Mouse (Mus musculus): ENCODE measurements around the gene Ints1.

The Ints1 gene

DNA sequence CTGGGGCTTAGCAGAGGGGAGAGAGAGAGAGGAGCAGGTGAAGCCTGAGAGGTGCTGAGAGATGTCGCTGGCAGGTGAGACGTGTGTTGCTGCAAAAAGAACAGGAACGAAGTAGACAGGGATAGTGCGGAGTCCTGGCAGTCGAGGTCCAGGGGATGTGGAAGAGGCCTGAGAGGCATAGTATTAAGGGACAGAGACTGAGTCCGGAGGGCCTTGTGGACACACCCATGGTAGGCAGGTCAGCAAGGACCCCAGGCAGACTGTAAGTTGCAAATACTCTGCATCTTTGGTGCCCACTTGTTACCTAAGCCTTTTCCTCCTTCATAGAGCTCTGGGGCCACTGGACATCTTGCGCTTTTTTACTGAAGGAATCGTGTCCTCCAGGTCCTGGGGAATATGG, 25.8 kb upstream of the Ints1 start:
- in situ Hi-C loops (cut with MboI, MseI), result no loop called here

DNA sequence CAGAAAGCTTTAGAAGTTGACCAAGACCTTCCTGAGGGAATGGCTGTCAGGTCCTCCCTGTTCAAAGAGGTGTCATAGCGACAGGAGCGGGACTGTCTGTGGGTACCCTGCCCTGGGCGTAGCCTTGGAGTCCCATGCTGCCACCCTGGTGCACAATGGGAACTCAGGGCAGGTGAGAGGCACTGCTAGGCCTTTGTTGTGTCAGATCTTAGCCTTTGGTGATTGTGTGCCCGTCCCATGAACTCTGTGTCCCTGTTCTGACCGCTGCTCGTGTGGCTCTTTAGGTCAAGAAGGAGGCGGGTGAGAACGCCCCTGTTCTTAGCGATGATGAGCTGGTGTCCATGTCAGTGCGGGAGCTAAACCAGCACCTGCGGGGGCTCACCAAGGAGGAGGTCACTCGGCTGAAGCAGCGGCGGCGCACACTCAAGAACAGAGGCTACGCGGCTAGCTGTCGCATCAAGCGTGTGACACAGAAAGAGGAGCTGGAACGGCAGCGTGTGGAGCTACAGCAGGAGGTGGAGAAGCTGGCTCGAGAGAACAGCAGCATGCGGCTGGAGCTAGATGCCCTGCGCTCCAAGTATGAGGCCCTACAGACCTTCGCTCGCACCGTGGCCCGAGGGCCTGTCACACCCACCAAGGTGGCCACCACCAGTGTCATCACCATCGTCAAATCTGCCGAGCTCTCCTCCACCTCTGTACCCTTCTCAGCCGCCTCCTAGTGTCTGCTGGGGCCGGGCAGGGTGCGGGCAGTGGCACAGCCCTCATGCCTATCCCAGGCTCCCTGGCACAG, 24.5 kb upstream of the Ints1 start:
- in situ Hi-C loops (cut with MboI, MseI), result loop anchor here (10.0 kb wide), 1 partner anchor 795 kb away; no protein-coding TSS in a partner anchor

DNA sequence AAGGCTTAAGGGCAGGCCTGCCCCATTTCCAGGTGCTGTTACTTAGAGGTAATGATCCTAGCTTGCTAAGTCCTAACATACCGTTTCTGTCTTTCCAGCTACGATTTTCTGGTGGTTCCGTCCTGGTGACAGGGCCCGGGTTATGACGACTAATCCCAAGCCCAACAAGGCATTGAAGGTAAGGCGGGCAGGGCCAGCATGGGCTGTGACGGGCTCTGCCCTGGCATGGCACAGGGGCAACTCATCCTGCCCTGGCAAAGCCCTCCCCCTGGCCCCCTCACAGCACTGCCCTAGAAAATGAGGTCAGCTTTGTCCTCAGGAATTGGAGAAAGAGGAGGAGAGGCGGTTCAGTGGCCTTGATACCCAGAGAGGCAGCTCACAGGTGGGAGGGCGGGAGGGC, 23.6 kb upstream of the Ints1 start:
- in situ Hi-C loops (cut with MboI, MseI), result loop anchor here (10.0 kb wide), 1 partner anchor 796 kb away; no protein-coding TSS in a partner anchor

- in situ Hi-C loops (cut with MboI, MseI), result loop anchor here (10.0 kb wide), 1 partner anchor 796 kb away; no protein-coding TSS in a partner anchor
These were observed 22.9 kb upstream of the Ints1 start for GRCm38 (mm10) chr5:139798168-139798900.

DNA sequence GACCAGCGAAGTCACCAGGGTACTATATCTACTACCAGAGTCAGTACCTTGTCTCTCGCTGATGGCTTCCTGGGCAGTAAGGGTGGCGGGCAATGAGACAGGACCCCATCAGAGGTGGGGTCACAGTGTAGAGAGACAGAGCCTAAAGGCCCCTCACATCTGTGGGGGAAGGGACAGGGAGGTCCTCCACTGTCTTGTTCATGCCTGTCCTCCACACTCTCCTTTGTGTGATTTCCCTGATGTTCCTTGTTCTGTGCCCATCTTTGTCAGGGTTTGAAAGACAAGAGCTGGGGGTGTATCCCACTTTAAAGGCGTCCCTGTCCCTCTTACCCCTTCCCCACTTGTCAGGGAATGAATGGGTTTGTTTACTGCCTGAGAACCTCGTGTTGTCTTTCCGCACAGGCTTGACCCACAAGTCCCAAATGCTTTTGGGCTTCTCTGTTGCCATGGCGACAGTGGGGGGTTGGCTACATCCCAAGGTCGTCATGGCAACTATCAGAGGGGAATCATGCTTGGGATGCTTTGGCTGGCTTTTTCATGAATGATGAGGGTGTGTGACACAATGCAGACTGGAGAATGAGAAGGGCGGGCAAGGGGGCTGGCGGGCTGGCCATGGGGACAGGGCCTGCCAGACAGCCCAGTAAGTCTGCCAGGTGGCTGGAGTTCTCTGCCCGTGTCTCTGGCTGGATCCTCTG, 22.1 kb upstream of the Ints1 start:
- in situ Hi-C loops (cut with MboI, MseI), result loop anchor here (10.0 kb wide), 1 partner anchor 797 kb away; no protein-coding TSS in a partner anchor

- in situ Hi-C loops (cut with MboI, MseI), result loop anchor here (10.0 kb wide), 1 partner anchor 798 kb away; no protein-coding TSS in a partner anchor
These were observed 21.4 kb upstream of the Ints1 start for GRCm38 (mm10) chr5:139796900-139797299.

- in situ Hi-C loops (cut with MboI, MseI), result loop anchor here (10.0 kb wide), 1 partner anchor 799 kb away; no protein-coding TSS in a partner anchor
These were observed 20.6 kb upstream of the Ints1 start for GRCm38 (mm10) chr5:139796001-139796620.

- in situ Hi-C loops (cut with MboI, MseI), result loop anchor here (5.0 to 10.0 kb wide), 2 partner anchors 800 to 1618 kb away; no protein-coding TSS in a partner anchor
These were observed 19.5 kb upstream of the Ints1 start for GRCm38 (mm10) chr5:139794938-139795337.

GRCm38 (mm10) chr5:139794137-139794536, 18.7 kb upstream of the Ints1 start:
- in situ Hi-C loops (cut with MboI, MseI), result loop anchor here (5.0 to 10.0 kb wide), 2 partner anchors 801 to 1617 kb away; no protein-coding TSS in a partner anchor

DNA sequence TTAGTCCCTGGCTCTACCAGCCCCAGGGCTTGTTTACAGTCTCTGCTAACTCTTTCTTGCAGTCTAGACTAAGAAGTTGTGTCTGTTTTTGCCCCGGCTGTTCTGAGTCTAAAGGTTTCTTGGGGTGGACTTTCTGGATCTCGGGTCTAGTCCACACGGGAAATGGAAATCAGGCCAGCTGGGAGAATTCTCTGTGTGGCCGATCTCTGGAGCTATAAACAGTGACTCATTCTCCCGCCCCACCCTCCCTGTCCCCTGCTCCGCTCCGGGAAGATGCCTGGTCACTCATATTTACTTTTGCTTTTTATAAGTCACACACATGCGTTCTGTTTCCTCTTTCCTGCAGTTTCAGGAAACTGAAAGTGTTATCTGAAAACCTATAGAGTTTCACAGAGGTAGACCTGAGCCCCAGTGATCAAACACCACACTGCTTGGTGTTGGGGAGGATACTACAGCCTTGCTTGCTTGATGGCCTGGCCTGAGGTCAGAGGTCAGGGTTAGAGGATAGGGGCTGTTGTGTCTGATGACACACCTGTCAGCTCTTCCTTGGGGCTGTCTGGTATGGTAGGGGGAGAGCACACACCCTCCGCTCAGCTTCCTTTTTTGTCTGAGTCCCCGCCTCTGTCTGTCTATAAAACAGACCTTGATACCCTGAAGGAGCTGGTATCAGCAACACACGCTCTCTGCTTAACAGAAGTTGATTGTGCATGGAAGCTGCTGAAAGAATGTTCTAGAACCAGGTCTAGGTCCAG, 18.0 kb upstream of the Ints1 start:
- in situ Hi-C loops (cut with MboI, MseI), result loop anchor here (5.0 to 10.0 kb wide), 2 partner anchors 801 to 1616 kb away; no protein-coding TSS in a partner anchor

DNA sequence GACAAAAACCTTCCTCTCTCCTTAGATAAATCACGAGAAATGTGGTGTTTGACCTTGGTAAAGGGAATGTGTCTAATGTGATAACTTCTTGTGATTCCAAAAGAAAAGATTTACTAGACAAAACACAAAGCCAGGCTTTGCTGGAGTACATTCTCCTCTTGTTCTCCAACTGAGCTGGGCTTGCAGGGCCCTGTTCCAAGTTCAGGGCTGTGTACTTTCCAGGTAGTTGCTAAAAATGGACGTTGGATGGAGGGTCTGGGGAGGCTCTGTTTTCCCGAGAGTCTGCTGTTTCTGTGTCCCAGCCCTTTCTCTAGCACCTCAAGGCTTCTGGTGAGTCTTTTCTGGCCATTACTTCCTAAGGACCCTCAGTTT, 17.5 kb upstream of the Ints1 start:
- in situ Hi-C loops (cut with MboI, MseI), result loop anchor here (5.0 to 10.0 kb wide), 2 partner anchors 802 to 1616 kb away; no protein-coding TSS in a partner anchor

DNA sequence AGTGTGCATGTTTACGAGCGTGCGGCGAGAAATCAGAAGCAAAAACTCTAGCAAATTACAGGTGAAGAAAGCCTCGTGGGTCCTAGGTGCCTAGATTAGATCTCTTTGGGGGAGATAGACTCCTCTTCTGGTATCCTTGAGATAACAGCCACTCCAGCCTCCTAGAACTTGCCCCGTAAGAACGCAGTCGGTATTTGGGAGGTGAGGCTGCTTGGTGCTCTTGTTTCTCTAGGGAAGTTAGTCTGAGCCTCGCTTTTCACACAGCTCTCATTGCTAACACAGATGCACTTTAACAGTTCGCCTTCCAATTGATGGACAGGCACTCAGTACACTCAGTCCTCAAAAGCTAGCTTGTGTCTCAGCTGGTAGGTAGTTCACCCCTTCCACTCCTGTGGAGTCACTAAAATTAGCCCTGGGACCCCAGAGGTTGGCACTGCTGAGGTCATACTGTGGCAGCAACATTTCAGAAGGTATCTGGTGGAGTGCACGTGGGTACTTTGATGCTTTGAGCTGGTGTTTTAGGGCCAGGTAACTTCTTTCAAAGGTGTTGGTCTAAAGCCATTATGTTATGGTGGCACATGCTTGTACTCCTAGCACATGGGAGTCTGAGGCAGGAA, 16.8 kb upstream of the Ints1 start:
- in situ Hi-C loops (cut with MboI, MseI), result loop anchor here (5.0 to 10.0 kb wide), 2 partner anchors 803 to 1615 kb away; no protein-coding TSS in a partner anchor

DNA sequence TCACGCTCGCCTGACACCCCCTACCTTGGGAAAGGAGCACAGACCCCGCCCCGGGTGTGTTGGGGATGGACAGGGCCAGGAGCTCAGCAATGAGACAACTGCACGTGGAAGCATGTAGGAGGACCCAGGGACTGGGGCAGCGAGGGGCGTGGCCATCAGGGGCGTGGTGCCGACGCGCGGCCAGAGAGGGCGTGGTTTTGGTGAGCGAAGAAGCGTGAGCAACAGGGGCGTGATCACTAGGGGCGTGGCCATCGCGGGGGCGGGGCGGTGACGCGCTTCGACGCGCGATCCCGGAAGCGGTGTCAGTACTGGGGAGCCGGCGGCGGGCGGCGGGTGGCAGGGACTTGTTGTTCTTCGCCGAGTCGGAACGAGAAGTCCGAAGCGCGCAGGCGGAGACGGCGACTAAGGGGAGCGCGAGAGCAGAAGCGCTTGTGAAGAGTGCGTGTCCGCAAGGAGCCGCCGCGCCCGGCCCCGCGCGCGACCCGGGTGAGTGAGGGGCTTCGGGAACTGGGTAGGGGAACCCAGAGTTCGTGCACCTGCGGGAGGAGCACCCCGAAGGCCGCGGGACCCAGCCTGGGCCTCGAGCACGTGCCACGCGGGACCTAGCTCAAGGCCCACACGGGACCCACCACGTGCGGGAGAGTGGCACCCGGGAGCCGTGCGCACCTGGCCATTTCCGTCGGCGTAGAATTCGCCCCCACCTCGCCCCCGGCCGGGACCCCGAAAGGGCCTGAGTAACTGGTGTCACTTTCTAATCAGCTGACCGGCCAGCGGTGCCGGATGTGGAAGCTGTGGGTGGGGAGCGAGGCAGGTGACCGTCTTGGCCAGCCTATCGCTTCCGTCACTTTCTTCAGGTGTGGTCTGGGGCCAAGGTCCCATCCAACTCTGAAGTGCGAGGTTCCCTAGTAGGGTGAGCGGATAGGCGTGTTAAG, 16.0 kb upstream of the Ints1 start, which contains the start of gene Mafk:
Mafk (plus strand) TSS at position 287 of the 932 bp plus-strand sequence.
- in situ Hi-C loops (cut with MboI, MseI), result loop anchor here (5.0 to 10.0 kb wide), 2 partner anchors 803 to 1614 kb away; no protein-coding TSS in a partner anchor

GRCm38 (mm10) chr5:139789466-139789865, 14.0 kb upstream of the Ints1 start:
- in situ Hi-C loops (cut with MboI, MseI), result no loop called here

DNA sequence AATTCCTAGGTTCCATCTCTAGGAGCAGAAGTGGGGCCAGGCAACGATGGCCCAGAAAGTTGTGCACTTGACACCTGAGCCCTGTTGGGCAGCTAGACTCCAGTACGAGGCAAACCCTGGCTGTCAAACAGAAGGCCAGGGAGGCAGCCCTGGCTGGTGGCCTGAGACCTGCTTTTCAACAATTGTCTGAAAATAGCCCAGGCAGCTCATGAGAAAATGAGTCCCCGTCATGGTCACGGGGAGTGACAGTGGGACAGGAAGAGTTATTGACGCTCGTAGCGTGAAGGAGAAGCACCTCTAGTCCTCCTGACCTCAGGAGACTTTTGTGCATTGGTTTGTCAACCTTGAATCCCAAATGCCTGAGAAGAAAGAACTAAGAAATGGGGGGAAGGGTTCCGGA, 5.9 kb upstream of the Ints1 start:
- in situ Hi-C loops (cut with MboI, MseI), result no loop called here

DNA sequence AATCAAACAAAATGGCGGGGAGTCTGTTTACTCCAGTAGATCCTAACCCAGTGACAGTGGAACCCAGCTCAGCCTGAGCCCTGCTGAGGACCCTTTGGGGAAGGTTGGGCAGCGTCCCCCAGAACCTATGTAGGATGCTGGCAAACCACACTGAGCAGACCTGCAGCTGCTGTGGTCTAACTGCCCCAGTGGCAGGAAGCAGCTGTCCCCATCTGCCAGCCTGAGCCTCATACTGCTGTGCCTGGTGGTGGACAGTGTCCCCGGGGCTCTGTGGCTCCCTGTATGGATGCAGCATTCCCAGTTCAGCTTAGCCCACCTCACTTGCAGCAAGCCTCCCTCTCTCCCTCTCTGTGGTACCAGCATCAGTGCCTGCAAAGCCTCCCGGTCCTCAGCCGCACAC, 1.5 kb upstream of the Ints1 start:
- in situ Hi-C loops (cut with MboI, MseI), result loop anchor here (10.0 kb wide), 1 partner anchor 1332 kb away; the partner anchor contains the start of gene Zfp157

GRCm38 (mm10) chr5:139768216-139768615, 7.3 kb downstream of the Ints1 start:
- in situ Hi-C loops (cut with MboI, MseI), result no loop called here

GRCm38 (mm10) chr5:139764296-139764695, 11.2 kb downstream of the Ints1 start:
- in situ Hi-C loops (cut with MboI, MseI), result no loop called here

Data from T-helper 1 cell (primary cell).